Mouse (Mus musculus): ENCODE measurements at regions not wholly inside any gene's neighbourhood (a gene's known extent, or its start where the extent isn't known, plus 50 kb on each side); places are given as distances from the start of the nearest gene placed in this dataset.

DNA sequence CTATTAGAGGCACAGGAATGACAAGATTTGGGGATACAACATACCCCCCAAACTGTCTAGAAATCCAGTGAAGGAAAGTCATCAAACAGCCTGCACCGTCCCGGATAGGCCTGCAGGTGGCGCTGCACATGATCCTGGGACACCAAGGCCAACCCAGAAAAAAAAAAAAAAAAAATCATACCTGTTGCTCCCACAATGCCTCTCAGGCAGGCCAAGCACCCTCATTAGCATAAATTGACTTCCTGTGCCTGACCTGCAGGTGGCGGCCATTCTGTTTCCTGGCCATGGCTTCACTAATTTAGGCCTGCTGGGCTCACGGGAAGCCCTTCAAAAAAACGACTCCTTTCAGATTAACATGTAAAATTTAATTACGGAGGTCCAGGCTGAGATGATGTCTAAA is 184.8 kb upstream of the Sdk2 start:
- no peak for DNase-seq

DNA sequence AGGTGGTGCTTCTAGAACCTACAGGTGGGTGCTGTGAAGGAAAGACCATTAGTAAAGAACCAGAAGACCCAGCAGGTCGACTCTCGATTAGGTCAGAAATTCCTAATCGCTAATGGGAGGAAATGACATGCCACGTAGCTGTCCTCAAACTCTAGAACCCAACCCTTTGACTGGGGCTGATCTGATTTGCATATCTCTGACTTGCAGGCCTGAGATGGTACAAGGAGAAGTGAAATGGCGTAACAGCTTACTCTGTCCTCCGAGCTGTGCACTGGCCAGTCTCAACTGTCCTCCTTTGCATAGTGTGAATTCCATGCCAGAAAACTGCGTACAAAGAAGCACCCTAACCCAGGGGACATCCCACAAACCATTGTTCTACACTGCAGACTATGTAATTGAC is 182.4 kb upstream of the Sdk2 start:
- no peak for DNase-seq

DNA sequence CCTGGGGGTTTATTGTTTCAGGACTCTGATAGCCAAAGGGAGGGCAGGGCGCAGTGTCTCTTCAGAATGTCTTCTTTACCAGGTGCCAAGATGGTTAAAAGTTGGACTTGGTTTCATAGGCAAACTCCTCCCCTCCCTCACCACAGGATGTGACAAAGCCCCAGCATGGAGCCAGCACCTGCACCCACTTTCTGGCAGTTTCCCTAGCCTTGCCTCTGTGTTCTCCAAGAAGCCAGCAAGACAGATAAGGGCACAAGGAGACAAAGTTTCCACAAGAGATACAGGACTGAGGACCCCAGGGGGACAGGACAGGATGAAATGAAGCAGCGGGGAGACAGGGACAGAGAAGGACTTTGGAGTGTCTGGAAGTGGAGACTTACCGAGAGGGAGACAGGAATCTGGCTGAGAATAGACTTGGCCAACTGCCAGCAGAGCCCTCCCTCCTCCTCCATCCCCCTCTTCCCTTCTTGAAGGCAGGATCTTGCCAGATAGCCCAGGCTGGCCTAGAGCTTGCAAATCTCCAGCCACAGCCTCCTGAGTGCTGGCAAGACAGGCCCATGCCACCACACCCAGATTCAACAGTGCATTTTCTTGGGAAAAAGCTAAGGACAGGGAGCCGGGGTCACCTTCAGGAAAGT is 181.5 kb upstream of the Sdk2 start:
- peak; percentile 29 for DNase-seq

DNA sequence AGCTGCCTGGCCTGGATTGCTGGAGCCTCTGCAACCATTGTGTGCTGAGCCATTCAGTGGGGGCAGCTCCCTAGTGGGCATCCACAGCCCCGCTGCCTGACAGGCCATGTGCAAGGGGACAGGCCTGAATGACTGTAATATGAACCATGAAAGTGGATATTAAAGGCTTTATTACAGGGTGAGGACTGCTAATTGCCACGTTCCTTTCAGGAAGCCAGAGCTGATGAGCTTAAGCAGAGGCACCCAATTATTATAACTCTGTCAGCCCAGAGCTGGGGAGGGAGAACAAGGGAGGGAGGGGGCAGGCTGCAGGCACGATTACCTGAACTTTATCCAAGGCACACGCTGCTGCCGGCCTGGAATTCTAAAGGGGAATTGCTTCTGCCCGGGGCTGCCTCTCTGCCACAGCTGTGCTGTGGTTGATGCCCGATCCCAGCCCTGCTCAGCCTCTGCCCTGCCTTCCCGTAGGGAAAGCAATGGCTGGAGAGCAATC is 172.5 kb upstream of the Sdk2 start:
- no peak for DNase-seq

DNA sequence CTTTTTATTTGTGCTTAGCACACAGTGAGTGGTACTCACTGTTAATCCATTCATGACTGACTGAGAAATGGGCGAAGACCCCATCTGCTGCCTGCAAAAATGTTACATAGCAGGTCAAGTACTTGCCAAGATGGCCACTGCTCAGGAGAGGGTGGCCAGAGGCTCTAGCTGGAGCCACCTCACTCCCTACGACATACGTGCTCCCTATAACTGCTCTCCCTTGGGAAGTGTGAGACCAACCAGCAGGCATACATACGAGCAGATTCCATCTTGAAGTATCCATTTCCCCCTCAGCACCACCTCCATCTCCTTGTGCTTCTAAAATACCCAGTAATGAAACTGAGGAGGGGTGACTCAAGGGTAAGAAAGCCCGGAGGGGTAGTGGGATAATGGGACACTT is 172.0 kb upstream of the Sdk2 start:
- no peak for DNase-seq

DNA sequence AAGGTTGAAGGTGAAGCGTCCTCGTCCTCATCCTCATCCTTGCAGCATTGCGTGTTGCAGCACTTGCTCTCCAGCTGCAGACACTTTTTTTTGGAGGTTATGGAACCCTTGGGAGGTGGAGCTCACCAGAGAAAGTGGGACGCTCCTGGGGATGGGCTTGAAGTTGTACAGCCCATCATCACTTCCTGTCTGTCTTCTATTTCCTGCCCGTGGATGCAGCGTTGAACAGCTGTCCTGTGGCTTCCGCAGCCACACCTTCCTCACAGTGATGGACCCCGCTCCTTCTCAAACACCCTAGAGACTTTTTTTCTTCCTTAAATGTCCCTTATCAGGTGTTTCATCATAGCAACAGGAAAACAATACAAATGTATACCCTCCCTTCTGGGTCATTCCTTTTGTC is 171.5 kb upstream of the Sdk2 start:
- no peak for DNase-seq

DNA sequence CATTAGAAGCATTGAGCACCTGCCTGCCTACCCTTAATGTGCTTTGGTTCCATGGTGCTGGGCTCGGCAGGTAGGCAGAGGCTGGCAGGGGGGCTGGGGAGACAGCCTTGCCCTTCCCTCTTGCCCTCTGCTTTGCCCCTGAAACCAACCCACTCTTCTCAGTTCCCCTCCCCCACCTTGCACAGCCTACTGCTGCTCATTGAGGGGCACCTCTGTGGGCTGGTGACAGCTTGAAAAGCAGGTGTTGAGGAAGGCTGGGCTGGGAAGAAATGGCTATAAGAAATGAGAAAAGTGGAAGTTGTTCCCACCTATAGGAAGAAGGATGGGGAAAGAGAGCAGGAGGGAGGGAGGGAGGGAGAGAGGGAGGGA is 167.7 kb upstream of the Sdk2 start:
- no peak for DNase-seq

DNA sequence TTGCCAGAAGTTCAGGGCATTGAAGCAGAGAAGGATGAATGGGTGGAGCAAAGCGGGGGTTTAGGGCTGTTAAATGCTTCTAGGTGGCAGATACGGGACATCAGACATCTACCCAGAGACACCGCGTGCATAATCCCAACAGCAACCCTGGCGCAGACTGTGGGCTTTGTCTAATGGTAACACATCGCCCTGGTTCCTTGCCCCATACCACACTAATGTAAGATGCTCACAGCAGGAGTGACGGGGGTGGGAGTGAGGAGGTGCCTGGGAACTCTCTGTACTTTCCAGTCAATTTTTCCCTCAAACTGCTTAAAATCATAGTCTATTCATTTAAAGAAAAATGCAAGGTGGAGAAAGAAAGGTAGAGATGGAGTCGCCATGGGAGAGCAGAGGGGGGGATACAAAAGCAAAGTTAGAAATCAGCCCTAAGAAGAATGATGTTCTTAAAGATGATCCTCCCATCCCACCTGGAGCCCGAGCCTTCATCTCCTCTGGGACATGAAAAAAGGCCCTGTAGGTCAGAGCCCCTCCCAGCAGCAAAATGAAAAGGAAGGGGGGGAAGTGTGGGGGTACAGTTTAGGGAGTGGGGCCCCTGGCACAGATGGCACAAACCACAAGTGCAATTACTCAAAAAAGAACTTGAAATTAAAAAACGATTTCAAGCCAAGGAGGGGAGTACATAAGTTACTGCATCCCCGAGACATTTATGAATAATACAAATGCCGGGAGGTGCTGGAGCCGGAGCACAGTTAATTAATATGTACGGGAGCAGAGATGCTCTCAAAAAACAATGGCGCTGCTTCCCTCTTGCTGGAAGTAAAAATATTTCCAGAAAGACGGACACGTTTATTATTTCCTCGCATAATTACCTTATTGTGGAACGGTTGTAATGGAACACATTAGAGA is 167.0 kb upstream of the Sdk2 start:
- DNase-seq = no peak

DNA sequence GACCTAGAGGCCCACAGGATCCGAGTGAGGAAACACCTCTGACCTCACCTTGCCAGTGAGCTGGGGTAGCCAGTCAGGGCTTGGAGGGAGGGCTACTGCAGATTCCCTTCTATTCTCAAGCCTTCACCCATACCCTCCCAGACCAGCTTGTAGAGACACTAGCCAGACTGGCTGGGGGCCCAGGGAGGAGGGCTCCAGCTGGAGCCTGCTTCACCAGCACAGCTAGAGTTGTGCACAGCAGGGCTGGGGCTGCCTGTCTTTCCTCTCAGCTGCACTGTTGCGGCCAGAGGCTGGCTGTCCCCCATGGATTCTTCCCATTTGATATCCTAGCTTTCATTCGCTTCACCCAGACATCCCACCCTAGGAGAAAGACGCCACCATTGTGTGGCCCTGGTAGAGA is 165.0 kb upstream of the Sdk2 start:
- peak; percentile 69 for DNase-seq

DNA sequence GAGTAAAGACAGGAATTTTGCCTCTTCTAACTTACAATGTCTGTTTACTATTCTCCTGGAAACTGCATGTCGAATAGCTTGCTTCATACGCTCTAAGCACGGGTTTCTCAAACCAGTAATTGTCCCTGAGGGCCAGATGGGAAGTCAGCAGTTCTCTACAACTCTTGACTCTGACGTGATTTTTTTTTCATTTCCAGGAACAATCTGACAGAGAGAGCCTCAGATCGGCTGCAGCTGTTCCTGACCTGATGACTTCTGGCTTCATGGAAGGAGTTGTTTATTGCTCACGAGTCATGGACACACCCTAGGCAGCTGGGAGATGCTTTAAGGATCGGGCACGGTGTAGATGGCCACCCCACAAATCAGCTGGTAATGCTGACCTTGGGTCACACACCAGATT is 162.9 kb upstream of the Sdk2 start:
- peak; percentile 65 for DNase-seq

DNA sequence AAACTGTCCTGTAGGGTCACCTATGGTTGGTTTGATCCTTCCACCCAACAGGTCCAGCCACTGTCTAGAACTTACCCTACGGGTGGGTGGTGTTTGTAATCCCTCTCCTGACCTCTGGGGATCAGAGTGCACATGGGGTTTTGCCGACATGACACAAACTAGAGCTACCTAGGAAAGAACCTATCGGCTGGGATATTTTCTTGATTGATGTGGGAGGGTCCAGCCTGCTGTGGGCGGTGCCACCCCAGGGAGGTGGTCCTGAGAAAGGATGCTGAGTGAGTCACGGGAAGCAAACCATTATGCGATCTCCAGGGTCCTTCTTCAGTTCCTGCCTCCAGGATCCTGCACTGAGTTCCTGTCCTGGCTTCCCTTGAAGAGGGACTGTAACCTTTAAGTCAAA is 162.3 kb upstream of the Sdk2 start:
- no peak for DNase-seq

DNA sequence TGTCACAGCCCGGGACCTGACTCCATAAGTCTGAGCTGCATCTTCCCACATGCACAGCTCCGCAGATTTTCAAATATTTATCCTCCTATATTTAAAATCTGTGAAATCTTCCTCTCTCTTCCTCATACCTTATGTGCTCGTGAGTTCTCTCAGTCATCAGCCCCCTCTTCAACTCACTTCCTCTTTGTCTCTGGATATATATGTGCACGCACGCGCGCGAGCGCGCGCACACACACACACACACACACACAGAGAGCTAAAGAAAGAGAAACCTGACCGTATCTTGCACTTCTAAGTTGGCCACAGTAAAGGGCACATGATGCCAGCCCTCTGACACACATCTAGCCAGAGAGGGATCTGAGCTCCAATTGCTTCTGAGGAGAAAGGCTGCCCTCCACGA is 159.7 kb upstream of the Sdk2 start:
- DNase-seq = no peak

DNA sequence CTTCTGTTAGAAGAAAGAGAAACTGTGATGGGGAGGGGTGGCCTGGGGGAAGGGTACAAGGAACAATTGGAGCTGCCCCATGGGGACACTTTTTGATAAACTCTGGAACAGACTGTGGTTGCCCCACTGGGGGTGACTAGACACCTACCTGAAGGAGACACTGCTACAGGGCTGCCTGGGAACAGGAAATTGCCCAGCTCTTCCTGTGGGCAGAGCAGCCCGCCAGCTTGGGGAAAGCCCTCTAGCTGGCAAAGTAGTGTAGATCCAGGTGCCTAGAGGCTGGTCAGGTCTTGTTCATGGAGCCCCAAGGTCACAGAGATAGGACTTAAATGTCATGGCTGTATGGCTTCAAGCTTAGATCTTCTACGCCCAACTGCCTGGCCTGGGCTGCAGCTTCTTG is 157.9 kb upstream of the Sdk2 start:
- no peak for DNase-seq

DNA sequence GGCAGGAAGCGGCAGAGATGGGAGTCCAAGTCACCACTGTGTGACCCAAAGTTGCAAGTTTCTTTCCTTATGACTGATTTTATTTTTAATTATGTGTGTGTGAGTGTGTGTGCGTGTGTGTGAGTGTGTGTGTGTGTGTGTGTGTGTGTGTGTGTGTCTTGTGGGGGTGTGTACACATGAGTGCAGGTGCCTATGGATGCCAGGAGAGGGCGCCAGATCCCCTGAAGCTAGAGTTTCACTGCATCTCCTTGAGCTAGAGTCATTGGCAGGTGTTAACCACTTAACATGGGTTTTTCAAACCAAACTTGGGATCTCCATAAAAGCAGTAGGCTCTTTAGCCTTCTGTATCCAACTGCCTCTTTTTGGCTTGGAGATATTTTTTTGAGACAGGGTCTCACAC is 156.2 kb upstream of the Sdk2 start:
- no peak for DNase-seq

DNA sequence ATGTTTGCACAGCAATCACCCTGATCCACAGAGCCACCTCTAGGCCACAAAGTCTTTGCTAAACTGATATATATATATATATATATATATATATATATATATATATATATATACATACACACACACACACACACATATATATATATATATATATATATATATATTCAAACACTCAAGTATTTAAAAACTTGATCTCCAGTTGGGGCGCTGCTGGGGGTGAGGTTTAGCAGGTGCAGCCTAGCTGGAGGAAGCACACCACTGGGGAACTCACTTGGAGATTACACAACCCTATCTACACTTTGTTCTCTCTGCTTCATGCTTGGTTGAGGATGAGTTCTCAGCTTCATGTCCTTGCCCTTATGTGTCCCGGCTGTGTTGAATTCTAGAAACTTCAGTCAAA is 153.6 kb upstream of the Sdk2 start:
- DNase-seq = no peak

DNA sequence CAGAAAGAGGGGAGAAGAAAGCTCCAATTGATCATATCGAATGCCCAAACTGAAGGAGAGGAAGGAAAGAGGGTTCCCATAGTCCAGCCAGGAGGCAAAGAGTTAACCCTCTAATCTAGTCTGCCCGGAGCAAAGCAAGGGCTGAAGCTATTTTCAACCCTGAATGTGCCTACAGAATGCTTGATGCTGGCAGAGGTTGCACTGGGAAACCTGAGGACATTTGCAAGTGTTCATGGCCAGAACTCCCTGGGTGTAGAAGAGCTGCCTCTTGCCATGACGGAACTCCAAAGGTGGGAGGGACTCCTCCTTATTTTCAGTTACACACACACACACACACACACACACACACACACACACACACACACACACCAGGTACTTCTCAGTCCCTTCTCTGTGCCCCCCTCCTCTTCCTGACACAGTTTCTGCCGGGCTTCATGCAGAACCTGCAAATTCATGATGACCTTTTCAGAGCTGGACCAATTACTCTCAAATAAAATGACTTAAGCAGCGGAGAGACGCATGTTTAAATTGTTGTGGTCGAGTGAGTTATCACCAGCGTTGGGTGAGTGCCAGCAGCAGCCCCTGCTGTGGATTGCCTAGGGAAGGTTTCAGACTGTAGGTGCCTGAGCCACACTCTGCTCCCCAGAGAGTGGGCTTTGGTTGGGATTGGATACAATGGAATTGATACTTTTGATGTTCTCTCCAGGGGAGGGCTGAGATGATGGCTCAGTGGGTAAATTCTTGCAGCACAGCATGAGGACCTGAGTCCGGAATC is 152.1 kb upstream of the Sdk2 start:
- DNase-seq = no peak

DNA sequence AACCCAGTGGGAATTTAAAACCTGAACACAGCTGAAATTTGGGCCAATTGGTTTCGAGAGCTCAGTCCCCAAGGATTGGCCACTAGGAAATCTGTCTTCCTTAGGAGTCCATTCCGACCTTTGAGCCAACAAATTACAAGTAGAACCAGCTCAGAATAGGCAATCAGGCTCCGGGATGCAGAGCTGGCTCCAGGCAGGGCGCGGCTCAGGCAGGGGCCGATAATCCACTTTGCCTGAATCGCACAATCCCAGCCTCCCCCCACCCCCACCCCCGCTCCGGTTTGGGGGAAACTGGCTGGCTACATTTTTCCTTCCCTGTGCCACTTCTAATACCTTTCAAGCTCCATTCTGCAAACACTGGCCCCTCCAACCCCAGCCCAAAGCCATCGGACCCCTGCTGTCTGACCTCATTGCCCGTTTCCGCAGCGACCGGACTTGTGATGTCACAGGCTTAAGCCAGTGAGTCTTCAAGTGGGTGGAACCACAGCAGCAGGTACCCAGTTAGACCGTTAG is 150.5 kb upstream of the Sdk2 start:
- DNase-seq = no peak

DNA sequence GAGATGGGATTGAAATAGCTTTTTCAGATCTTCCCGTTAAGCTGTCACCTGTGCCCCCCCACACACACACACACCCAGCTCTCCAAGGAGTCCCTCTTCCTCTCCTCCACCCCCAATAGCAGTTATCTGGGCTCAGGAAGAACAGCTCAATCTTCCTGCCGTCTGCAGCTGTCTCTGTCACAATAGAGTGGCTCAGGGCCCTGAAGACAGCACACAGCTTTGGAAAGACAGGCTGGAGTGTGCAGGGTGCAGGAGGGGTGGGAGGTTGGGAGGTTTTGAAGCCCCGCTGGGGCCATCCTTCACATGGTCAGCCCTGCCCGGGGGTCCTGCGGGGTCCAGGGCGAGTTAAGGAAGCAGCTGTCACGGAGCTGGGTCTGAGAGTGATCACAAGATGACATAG is 149.6 kb upstream of the Sdk2 start:
- no peak for DNase-seq

DNA sequence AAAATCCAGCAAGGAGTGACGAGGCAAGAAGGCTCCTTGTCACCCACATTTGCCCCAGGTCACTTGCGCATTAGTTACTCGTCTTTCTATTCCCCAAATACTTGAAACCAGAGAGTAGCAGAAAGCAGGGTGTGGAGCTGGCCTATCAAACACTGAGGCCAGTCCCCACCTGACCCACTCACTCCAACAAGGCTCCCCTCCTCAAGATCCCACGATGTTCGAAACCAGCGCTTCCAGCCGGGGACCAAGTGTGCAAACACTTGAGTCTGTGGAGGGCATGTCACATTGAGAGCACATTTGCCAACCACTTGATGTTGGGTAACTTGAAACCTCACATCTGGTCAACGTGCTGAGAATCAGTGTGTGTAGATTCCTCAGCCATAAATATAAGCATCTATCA is 148.4 kb upstream of the Sdk2 start:
- DNase-seq = no peak

DNA sequence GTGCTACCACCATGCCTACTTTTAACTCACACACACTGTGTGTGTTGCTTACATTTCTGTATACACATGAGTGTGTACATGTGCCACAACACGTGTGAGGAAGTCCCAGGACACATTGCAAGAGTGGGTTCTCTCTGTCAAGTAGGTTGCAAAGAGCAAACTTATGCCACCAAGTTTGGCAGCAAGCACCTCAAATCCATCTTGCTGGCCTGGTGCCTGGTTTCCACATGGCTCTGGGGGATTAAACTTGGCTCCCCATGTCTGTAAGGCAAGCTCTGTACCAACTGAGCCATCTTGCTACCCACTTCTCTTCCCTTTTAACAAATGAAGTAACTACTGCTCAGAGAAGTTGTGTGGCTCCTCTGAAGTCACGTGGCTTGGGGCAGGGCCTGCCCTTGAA is 145.3 kb upstream of the Sdk2 start:
- DNase-seq = no peak

DNA sequence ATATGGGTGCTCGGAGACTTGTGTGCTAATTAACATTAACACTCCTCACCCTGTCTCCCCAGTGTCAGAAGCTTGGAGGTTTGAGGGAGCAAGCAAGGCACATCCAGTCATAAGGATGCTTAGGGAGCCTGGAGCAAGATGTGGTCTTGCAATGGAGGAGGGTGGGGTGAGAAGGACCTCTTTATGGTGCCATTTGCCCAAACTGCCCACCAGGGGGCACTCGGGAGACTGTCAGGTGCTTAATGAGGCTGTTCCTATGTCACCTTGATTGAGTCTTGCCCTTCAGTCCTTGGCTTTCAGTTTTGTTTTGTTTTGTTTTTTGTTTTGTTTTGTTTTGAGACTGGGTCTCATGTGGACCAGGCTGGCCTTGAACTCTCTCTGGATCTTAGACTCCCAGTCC is 138.3 kb upstream of the Sdk2 start:
- peak; percentile 55 for DNase-seq

DNA sequence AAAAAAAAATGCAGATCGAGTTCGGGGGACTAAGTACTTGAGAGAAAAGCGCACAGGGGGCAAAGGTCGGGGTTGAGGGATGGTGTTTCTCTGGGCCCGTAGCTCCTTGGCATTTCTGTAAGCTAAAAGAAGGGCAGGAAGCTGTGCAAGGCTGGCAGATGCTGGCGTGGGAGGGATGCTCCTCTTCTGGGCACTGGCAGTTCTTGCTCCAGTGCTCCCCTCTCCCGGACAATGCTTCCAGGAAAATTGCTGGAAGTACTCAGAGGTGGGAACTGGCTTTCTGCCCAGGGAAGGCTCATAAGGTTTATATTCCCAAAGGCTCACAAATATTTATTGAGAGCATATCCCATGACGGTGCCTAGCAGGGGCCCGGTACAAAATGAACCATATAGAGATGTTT is 136.6 kb upstream of the Sdk2 start:
- peak; percentile 67 for DNase-seq

DNA sequence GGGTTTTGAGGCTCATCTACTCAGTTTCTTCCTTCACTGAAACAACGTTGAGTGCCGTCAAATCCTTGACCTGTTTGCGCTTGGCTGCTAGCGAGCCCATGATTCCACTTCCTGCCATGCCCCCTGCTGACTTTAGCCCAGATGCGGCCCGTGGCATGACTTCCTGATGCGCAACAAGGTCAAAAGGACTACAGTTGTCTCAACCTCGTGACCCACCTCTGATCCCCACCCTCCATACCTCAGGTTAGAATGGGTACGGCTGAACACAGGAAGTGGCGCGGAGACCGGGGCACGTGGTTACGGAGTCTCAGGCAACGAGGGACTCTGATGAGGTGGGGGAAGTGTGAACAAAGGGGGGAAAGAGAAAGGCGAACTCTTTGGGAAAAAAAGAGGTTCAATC is 135.6 kb upstream of the Sdk2 start:
- DNase-seq = no peak
